Mouse (Mus musculus): Measurements from ENCODE around the gene 1700019N19Rik. TPM values are rescaled to one million over a fixed set of nuclear protein-coding genes. Genes with fewer than 3 reads are reported as not detected.

1700019N19Rik gene
- polyA plus RNA-seq, 1 experiment from 2014 or later: not detected

DNA sequence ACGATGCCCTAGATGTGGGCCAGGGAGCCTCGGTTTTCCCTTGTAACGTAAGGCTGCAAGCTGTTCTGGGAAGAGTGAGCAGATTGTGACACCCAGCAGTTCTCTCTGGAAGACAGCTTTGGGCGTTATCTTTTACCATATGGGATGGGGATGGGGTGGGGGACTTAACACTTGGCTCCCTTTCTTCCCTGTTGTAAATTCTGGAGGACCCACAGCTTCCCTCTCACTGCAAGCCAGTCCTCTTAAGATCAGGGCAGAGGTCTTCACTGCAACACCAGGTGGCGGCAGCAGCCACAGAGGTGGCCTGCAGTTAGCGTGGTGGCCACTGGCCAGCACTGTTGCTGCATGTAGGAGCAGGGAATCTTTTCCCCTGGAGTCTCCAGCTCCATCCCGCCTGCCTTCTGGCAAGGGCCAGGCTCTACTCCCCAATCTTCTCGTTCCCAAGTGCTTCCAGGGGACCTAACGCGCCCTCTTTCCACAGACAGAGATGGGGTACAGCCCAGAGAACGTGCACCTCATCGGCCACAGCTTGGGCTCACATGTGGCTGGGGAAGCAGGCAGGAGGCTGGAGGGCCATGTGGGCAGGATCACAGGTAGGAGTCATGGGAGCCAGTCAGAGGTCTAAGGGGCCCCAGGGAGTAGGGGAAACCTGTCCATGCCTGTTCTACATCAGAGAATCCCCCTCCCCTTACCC is 31.3 kb downstream of the 1700019N19Rik start:
- Histone ChIP-seq H3K4me3 (ENCODE audit: inconsistent target) (no peak overlapping the region), H3K27ac (no peak overlapping the region), H3K79me2 (ENCODE audit: inconsistent target) (no peaks in the 10 kb centered on the region), H3K36me3 (ENCODE audit: inconsistent target) (no peaks in the 10 kb centered on the region)
- 22% methylated on average over 12 of the region's 12 CpGs for WGBS (ENCODE audit: missing documents)

DNA sequence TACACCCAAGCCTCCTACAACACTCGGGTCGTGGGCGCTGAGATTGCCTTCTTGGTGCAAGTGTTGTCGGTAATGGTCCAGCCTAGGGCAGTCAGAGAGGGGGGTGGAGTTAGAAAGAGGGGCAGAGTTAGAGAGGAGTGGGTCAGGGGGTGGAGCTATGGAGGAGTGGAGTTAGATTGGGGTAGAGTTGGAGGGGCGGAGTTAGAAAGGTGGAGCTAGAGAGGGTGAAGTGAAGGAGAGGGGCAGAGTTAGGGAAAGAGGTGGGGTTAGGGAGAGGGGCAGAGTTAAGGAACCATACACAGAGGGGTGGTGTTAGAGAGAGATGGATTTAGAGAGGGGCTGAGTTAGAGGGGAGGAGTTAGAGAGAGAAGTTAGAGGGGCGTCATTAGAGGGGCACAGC is 31.9 kb downstream of the 1700019N19Rik start:
- Histone ChIP-seq H3K27ac (no peak overlapping the region), H3K4me3 (ENCODE audit: inconsistent target) (no peak overlapping the region), H3K79me2 (ENCODE audit: inconsistent target) (no peaks in the 10 kb centered on the region), H3K36me3 (ENCODE audit: inconsistent target) (no peaks in the 10 kb centered on the region)
- 32% methylated on average over 6 of the region's 6 CpGs for WGBS (ENCODE audit: missing documents)

DNA sequence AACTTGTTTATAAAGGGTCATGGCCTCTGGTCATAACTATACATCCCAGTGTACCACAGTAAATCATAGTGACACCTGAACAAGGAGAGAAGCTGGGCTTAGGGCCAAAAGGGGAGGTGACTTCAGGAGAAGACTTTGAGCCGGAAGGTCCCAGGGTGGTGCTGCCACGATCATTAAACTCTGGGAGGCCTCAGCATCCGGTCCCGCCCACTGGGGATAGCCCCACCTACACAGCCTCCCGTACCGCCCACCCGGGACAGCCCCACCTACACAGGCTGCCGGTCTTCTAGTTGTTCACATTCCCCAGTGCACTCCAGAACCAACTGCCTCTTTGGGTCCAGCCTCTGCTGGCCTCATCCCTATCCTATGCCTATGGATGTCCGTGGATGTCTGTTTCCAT is 34.8 kb downstream of the 1700019N19Rik start, which contains the start of gene Pnliprp2:
TSS of gene Pnliprp2 (plus strand) at position 297 of the 400 bp plus-strand sequence.
- H3K36me3 ChIP-seq (ENCODE audit: inconsistent target): no peaks in the 10 kb centered on the region
- H3K27ac ChIP-seq: no peak within 1 kb of the TSS
- no peak within 1 kb of the TSS for H3K4me3 ChIP-seq (ENCODE audit: inconsistent target)
- H3K79me2 ChIP-seq (ENCODE audit: inconsistent target): no peaks in the 10 kb centered on the region
- 58% methylated on average over 9 of the region's 9 CpGs for WGBS (ENCODE audit: missing documents)

DNA sequence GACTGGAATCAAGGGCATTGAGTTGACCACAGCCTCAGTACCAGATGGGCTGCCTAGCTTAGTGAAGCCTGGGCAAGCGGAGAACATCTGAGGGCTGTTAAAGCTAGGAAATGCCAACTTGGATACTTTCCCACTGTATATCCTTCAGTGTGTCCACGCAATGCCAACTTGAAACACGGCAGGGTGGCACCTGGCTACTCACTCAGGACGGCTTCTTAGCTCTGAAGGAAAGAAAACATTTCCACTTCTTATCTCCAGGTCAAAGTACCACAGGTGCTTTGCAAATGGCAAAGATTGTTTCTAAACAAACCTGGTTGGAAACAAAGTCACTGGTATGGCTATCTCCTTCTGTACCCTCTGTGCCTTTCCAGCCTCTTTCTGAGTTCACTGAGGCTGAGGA is 35.4 kb downstream of the 1700019N19Rik start:
- no peaks in the 10 kb centered on the region for H3K79me2 ChIP-seq (ENCODE audit: inconsistent target)
- WGBS (ENCODE audit: missing documents): 94% methylated on average over 4 of the region's 4 CpGs
- no peaks in the 10 kb centered on the region for H3K36me3 ChIP-seq (ENCODE audit: inconsistent target)
- H3K27ac ChIP-seq: no peak overlapping the region
- H3K4me3 ChIP-seq (ENCODE audit: inconsistent target): no peak overlapping the region

DNA sequence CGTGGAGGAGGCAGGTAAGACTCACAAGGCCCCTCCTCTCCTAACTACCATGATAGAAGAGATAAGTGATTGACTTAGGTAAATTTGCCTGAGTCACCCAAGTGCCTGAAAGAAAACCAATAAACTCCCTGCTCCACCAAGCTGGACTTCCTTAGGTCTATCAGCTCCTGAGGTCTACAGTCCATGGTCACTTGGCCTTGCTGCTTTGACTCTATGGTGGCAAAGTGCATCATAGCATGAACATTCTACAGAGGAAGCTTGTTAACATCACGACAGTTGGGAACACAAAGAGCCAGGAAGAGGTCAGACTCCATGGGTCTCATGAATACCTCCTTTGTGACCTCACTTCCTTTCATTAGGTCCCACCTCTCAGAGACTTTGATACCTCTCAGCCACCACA is 42.8 kb downstream of the 1700019N19Rik start:
- no peak overlapping the region for H3K4me3 ChIP-seq (ENCODE audit: inconsistent target)
- 67% methylated on average over 2 of the region's 2 CpGs for WGBS (ENCODE audit: missing documents)

DNA sequence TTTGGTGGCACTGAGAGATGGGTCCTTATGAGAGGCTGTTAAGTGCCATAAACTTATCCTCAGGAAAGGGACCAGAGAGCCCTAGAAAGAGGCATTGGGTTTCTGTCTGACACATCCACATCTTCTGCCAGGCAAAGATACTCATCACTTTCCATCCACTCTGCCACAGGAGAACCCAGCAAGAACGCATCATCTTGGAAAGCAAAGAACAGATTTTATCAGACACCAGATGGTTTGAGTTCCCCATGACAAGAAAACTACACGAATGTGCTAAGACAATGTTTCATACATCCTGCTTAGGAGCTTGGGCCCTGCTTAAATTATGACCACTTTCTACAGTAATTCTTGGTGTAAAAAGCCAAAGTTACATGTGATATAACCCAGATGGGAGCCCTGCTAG is 43.4 kb downstream of the 1700019N19Rik start:
- H3K27ac ChIP-seq: no peak overlapping the region
- no peaks in the 10 kb centered on the region for H3K79me2 ChIP-seq (ENCODE audit: inconsistent target)
- 80% methylated on average over 2 of the region's 2 CpGs for WGBS (ENCODE audit: missing documents)
- no peak overlapping the region for H3K4me3 ChIP-seq (ENCODE audit: inconsistent target)
- H3K36me3 ChIP-seq (ENCODE audit: inconsistent target): no peaks in the 10 kb centered on the region

More for the DNA sequence above, 42.8 kb downstream of the 1700019N19Rik start:
- no peak overlapping the region for H3K27ac ChIP-seq
- no peaks in the 10 kb centered on the region for H3K36me3 ChIP-seq (ENCODE audit: inconsistent target)
- no peaks in the 10 kb centered on the region for H3K79me2 ChIP-seq (ENCODE audit: inconsistent target)

DNA sequence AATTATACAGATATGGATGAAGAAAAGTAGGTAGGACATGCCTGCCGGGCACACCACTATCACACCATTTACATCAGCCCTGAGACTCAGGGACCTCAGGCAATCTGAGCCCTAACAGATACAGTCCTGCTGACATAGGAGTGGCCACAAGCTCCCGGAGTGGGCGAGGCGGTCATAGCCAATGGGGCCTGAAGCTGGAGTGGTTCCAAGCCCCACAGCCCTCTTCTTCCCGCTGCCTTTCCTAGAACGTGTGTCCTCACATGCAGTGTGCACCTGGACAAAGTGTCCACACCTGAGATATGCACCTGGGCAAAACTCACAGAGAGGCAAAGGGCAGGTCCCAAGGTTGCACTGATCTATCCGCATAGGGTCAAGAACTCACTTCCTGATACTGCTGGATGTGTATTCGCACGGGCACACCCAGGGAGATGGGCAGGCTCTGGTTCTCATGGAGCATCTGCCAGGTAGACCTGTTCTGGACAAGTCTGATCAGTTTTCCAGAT is 46.7 kb downstream of the 1700019N19Rik start:
- no peaks in the 10 kb centered on the region for H3K36me3 ChIP-seq (ENCODE audit: inconsistent target)
- 91% methylated on average over 9 of the region's 9 CpGs for WGBS (ENCODE audit: missing documents)

DNA sequence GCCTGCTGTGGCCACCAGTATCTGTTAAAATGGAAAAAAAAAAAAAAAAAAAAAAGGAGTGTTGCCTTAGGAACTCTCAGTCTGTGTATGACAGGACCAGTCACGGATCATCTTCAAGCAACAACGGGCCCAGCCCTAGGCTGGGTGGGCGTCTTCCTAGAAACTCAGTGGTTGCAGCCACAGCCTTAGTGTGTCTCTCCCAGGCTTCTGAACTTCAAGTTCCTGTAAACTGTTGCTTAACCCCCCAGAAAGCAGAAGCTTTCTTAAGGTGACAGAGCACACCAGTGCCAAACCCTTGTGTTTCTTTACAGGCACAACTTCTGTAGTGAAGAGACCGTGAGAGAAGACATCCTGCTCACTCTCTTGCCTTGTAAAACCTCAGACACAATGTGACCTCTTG is 50.5 kb downstream of the 1700019N19Rik start:
- Histone ChIP-seq H3K4me3 (ENCODE audit: inconsistent target) (no peak overlapping the region), H3K79me2 (ENCODE audit: inconsistent target) (no peaks in the 10 kb centered on the region), H3K36me3 (ENCODE audit: inconsistent target) (no peaks in the 10 kb centered on the region), H3K27ac (no peak overlapping the region)
- WGBS (ENCODE audit: missing documents): 15% methylated on average over 4 of the region's 4 CpGs

More for the DNA sequence above, 46.7 kb downstream of the 1700019N19Rik start:
- Histone ChIP-seq H3K27ac (no peak overlapping the region), H3K79me2 (ENCODE audit: inconsistent target) (no peaks in the 10 kb centered on the region), H3K4me3 (ENCODE audit: inconsistent target) (no peak overlapping the region)

DNA sequence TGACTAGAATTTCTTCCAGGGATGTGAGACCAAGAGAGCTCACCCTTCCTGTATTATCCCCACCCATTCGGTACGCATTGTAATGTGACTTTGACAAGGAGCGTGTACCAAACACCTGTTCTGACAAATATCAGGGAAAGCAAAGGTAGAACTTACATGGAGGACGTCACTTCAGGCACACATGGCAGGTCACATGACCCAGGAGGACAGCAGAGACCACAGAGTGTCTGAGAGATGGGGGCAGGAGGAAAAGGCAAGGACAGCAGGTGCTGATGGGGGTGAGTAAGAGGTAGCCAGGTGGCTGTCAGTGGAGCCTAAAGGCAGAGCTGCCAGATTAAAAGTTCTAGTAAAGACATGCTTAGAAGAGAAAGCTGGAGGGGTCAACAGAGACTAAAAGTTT is 51.5 kb downstream of the 1700019N19Rik start:
- Histone ChIP-seq H3K36me3 (ENCODE audit: inconsistent target) (no peaks in the 10 kb centered on the region), H3K27ac (no peak overlapping the region), H3K4me3 (ENCODE audit: inconsistent target) (no peak overlapping the region), H3K79me2 (ENCODE audit: inconsistent target) (no peaks in the 10 kb centered on the region)
- WGBS (ENCODE audit: missing documents): 89% methylated on average over 4 of the region's 4 CpGs

DNA sequence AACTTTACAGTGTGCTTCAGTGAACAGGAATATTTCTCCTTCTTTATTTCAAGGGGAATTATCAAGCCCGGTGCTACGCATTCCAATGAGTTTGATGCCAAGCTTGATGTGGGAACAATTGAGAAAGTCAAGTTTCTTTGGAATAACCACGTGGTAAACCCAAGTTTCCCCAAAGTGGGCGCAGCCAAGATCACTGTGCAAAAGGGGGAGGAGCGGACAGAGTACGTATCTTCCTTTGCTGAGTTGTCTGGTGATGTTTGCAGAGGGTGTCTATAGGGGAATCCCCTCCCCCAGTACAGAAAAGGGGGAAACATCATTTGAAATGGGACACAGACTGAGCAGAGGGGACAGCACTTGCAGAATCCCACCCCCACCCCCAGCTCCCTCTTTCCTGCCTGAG is 53.2 kb downstream of the 1700019N19Rik start:
- H3K36me3 ChIP-seq (ENCODE audit: inconsistent target): no peaks in the 10 kb centered on the region
- no peak overlapping the region for H3K4me3 ChIP-seq (ENCODE audit: inconsistent target)
- 83% methylated on average over 6 of the region's 6 CpGs for WGBS (ENCODE audit: missing documents)
- H3K79me2 ChIP-seq (ENCODE audit: inconsistent target): no peaks in the 10 kb centered on the region
- no peak overlapping the region for H3K27ac ChIP-seq

DNA sequence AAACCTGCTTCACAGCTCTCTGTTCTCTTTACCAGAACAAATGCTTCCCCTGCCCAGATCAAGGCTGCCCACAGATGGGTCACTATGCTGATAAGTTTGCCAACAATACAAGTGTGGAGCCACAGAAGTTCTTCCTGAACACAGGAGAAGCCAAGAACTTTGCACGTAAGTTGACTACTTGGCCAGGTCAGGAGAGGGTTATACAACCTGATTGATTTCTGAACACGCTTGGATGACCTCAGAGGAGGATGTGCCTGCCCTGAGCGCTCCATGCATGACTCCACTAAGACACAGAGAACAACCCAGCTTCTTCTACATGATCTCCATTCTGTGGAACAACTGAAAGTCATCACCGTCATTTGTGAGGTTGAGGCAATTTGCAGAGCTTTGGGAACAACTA is 56.1 kb downstream of the 1700019N19Rik start:
- H3K36me3 ChIP-seq (ENCODE audit: inconsistent target): no peaks in the 10 kb centered on the region
- no peak overlapping the region for H3K27ac ChIP-seq
- 81% methylated on average over 4 of the region's 4 CpGs for WGBS (ENCODE audit: missing documents)
- H3K4me3 ChIP-seq (ENCODE audit: inconsistent target): no peak overlapping the region
- H3K79me2 ChIP-seq (ENCODE audit: inconsistent target): no peaks in the 10 kb centered on the region

Other genes starting within 250 kb of the 1700019N19Rik start
- not detected in 3 replicates for gene Pnlip, start 142.0 kb downstream of the 1700019N19Rik start, polyA plus RNA-seq (2018)
- not detected in 3 replicates for gene Pnliprp1, start 65.6 kb downstream of the 1700019N19Rik start, polyA plus RNA-seq (2018)
- not detected in 3 replicates for gene Pnliprp2, start 34.7 kb downstream of the 1700019N19Rik start, polyA plus RNA-seq (2018)
- not detected in 3 replicates for gene Eno4, start 149.0 kb upstream of the 1700019N19Rik start, polyA plus RNA-seq (2018)
- gene Hspa12a, start 149.2 kb upstream of the 1700019N19Rik start, polyA plus RNA-seq (2018): 0.32 TPM in 1 of 3 replicates, not detected in the others

All from macrophage (primary cell).